Mouse (Mus musculus): ENCODE measurements around the gene Qpctl. TPM values are rescaled to one million over a fixed set of nuclear protein-coding genes. Genes with fewer than 3 reads are reported as not detected.

Gene Qpctl
- total and polyA plus RNA-seq, 3 experiments, result 3.1 to 6.5 TPM; not detected in 1

- DNase-seq (ENCODE audit: low read depth, low spot score), result peak; percentile 83
- Histone ChIP-seq H3K4me3 (ENCODE audit: control insufficient read depth in 1 of 2, insufficient read depth in 1 of 2, low read depth in 2 of 2, low read length in 2 of 2) (peak overlapping the region; percentile 24 to 33), H3K36me3 (ENCODE audit: control insufficient read depth in 1 of 2, insufficient read depth in 2 of 2, low read length in 2 of 2) (peaks cover 0 to 7% of the 10 kb centered on the region in 2 experiments; a peak in 2 of 4 replicates), H3K79me2 (ENCODE audit: control insufficient read depth, insufficient read depth, low read length, poor library complexity) (no peaks in the 10 kb centered on the region), H3K9ac (ENCODE audit: control insufficient read depth, low read depth, low read length, poor library complexity, severe bottlenecking) (no peak overlapping the region), H3K27me3 (ENCODE audit: control insufficient read depth in 1 of 2, insufficient read depth in 2 of 2, low read length in 2 of 2) (no peaks in the 10 kb centered on the region), H3K9me3 (replicated peaks; ENCODE audit: insufficient read depth, low read length) (no peaks in the 10 kb centered on the region), H3K27ac (ENCODE audit: control insufficient read depth, low read depth, low read length) (peak overlapping the region; percentile 25), H3K4me1 (ENCODE audit: control insufficient read depth in 1 of 2, insufficient read depth in 2 of 2, low read length in 2 of 2) (peaks cover 6 to 28% of the 10 kb centered on the region in 2 experiments; a peak in 3 of 4 replicates)
- TF ChIP-seq POLR2A (IDR thresholded peaks at IDR 0.05; ENCODE audit: control insufficient read depth in 1 of 2, insufficient read depth in 1 of 2, low read depth in 1 of 2, low read length in 2 of 2, poor library complexity in 1 of 2) (0 out of 4 replicates have a peak, but pooled peaks of 1 of the 2 experiments have one; percentile 39), MYC (IDR thresholded peaks at IDR 0.05; ENCODE audit: low read depth, low read length) (peak; percentile 86), TCF12 (IDR thresholded peaks at IDR 0.05; ENCODE audit: low read depth, low read length) (no peak), SIN3A (IDR thresholded peaks at IDR 0.05; ENCODE audit: low read length) (peak; percentile 64; the same call in 1 of the 2 replicates), JUND (IDR thresholded peaks at IDR 0.05; ENCODE audit: low read depth, low read length) (no peak), MXI1 (IDR thresholded peaks at IDR 0.05; ENCODE audit: low read depth, low read length) (peak; percentile 95), MAX (IDR thresholded peaks at IDR 0.05; ENCODE audit: low read length) (peak; percentile 92), BHLHE40 (IDR thresholded peaks at IDR 0.05; ENCODE audit: borderline replicate concordance, low read depth, low read length) (peak; percentile 99), EP300 (IDR thresholded peaks at IDR 0.05; ENCODE audit: low read depth in 1 of 2, low read length in 2 of 2) (0 out of 4 replicates have a peak, but pooled peaks of 1 of the 2 experiments have one; percentile 5), ELF1 (IDR thresholded peaks at IDR 0.05; ENCODE audit: low read depth, low read length) (peak; percentile 29; the same call in 1 of the 2 replicates), USF1 (IDR thresholded peaks at IDR 0.05; ENCODE audit: low read depth, low read length) (peak; percentile 63), ETS1 (IDR thresholded peaks at IDR 0.05; ENCODE audit: low read depth, low read length) (peak; percentile 29; the same call in 1 of the 2 replicates), UBTF (IDR thresholded peaks at IDR 0.05; ENCODE audit: borderline replicate concordance, insufficient read depth, low read depth, low read length) (no peak)
These were observed 15.9 kb upstream of the Qpctl start for GRCm38 (mm10) chr7:19164978-19165377.

- H3K4me3 ChIP-seq (ENCODE audit: control insufficient read depth in 1 of 2, insufficient read depth in 1 of 2, low read depth in 2 of 2, low read length in 2 of 2), result peak overlapping the region; percentile 24 to 34
- H3K27me3 ChIP-seq (ENCODE audit: control insufficient read depth in 1 of 2, insufficient read depth in 2 of 2, low read length in 2 of 2), result no peaks in the 10 kb centered on the region
- H3K4me1 ChIP-seq (ENCODE audit: control insufficient read depth in 1 of 2, insufficient read depth in 2 of 2, low read length in 2 of 2), result peaks cover 6 to 28% of the 10 kb centered on the region in 2 experiments; a peak in 3 of 4 replicates
- H3K79me2 ChIP-seq (ENCODE audit: control insufficient read depth, insufficient read depth, low read length, poor library complexity), result no peaks in the 10 kb centered on the region
- H3K36me3 ChIP-seq (ENCODE audit: control insufficient read depth in 1 of 2, insufficient read depth in 2 of 2, low read length in 2 of 2), result peaks cover 0 to 7% of the 10 kb centered on the region in 2 experiments; a peak in 2 of 4 replicates
- peak; percentile 94 for DNase-seq (ENCODE audit: low read depth, low spot score)
- H3K9me3 ChIP-seq (replicated peaks; ENCODE audit: insufficient read depth, low read length), result no peaks in the 10 kb centered on the region
- H3K27ac ChIP-seq (ENCODE audit: control insufficient read depth, low read depth, low read length), result no peak overlapping the region
- TF ChIP-seq E2F4 (IDR thresholded peaks at IDR 0.05; ENCODE audit: borderline replicate concordance, low read depth, low read length) (no peak), MAZ (IDR thresholded peaks at IDR 0.05; ENCODE audit: low read depth, low read length) (no peak), SIN3A (IDR thresholded peaks at IDR 0.05; ENCODE audit: low read length) (0 out of 2 replicates have a peak, but pooled peaks have one; percentile 10), CHD2 (IDR thresholded peaks at IDR 0.05; ENCODE audit: low read length) (no peak), USF2 (IDR thresholded peaks at IDR 0.05; ENCODE audit: borderline replicate concordance in 1 of 2, insufficient read depth in 1 of 2, low read depth in 1 of 2, low read length in 2 of 2) (no peak), MAX (IDR thresholded peaks at IDR 0.05; ENCODE audit: low read length) (0 out of 2 replicates have a peak, but pooled peaks have one; percentile 35), BHLHE40 (IDR thresholded peaks at IDR 0.05; ENCODE audit: borderline replicate concordance, low read depth, low read length) (no peak)
- no peak overlapping the region for H3K9ac ChIP-seq (ENCODE audit: control insufficient read depth, low read depth, low read length, poor library complexity, severe bottlenecking)
These were observed 15.1 kb upstream of the Qpctl start for GRCm38 (mm10) chr7:19164189-19164588.
